Mouse (Mus musculus) left cerebral cortex, postnatal 14 days (tissue): ENCODE data around the gene 2010106E10Rik. TPM values are rescaled to one million over a fixed set of nuclear protein-coding genes. Genes with fewer than 3 reads are reported as not detected.

Experiments
- DNase-seq, 2 experiments: peaks; one replicate each; pipeline ENCODE4 v3.0.0; 2021 to 2022; ENCODE audit warnings: low spot score in 2 of 2, mixed read lengths in 1 of 2
- intact Hi-C: fragments of 180-260 bp; cut with DNase I; formaldehyde crosslinking; loops from one replicate; pipeline ENCODE4 v1.15.1; 2025
- long read RNA-seq, 2 experiments: library from polyadenylated mRNA; stranded (forward); transcript quantifications; one replicate each; pipeline ENCODE4 v2.0.0; 2021
- total RNA-seq, 2 experiments: library from RNA; stranded (reverse); gene quantifications; 2 replicates each; pipeline ENCODE4 v1.2.3; 2021

Gene 2010106E10Rik
- total RNA-seq, result not detected
- long read RNA-seq, experiment 1, result 0 reads
- long read RNA-seq, experiment 2, result 0 reads

- intact Hi-C loops, result no loop called here
- no peak for DNase-seq
Observed at GRCm38 (mm10) chrX:112494974-112495373, at the start of gene 2010106E10Rik. Gene 2010106E10Rik, plus strand, starts transcription at chrX:112495274.

GRCm38 (mm10) chrX:112505651-112506050 lies 10.6 kb downstream of the 2010106E10Rik start:
- intact Hi-C loops, result no loop called here
- DNase-seq, result no peak

- intact Hi-C loops, result loop anchor here (5.0 kb wide), 1 partner anchor 378 kb away; no protein-coding TSS in a partner anchor
- DNase-seq, result peak; percentile 2 to 10
Observed at GRCm38 (mm10) chrX:112524755-112525154, 29.7 kb downstream of the 2010106E10Rik start.

GRCm38 (mm10) chrX:112543115-112543514 lies 48.0 kb downstream of the 2010106E10Rik start:
- intact Hi-C loops, result no loop called here
- DNase-seq, result no peak

- intact Hi-C loops, result no loop called here
- peak in 1 of 2 experiments; percentile 1 for DNase-seq
Observed at GRCm38 (mm10) chrX:112567716-112568115, 72.6 kb downstream of the 2010106E10Rik start.

GRCm38 (mm10) chrX:112600511-112601305 lies 105.6 kb downstream of the 2010106E10Rik start, which contains the start of gene Zfp711:
Gene Zfp711, plus strand, starts transcription at chrX:112600526.
- intact Hi-C loops, result no loop called here
- peak; percentile 71 to 83 for DNase-seq

- intact Hi-C loops, result no loop called here
Observed at GRCm38 (mm10) chrX:112601306-112602120, 106.4 kb downstream of the 2010106E10Rik start.

More at GRCm38 (mm10) chrX:112601306-112602120, 106.4 kb downstream of the 2010106E10Rik start:
- peak; percentile 8 to 21 for DNase-seq

Other genes with a start within 250 kb of the 2010106E10Rik start
- 1 to 10 TPM; 3.4 to 4.3 TPM for gene Apool, start 183.9 kb upstream of the 2010106E10Rik start, total RNA-seq
- gene Satl1, start 88.5 kb upstream of the 2010106E10Rik start, total RNA-seq, result not detected
- gene Zfp711, start 105.3 kb downstream of the 2010106E10Rik start, total RNA-seq, result 10 to 100 TPM; 14.3 to 15.1 TPM
- gene Pof1b, start 203.4 kb downstream of the 2010106E10Rik start, total RNA-seq, result not detected